Mouse (Mus musculus): ENCODE data around the gene Nav1. TPM values are rescaled to one million over a fixed set of nuclear protein-coding genes. Genes with fewer than 3 reads are reported as not detected.
A peak's percentile ranks its signal among the peaks of the same experiment; 100 is the strongest.
"Not testable (repeated sequence)": the region's sequence is repeated elsewhere in the genome, so short reads cannot be mapped to it uniquely, and the experiment has no call there.

Gene Nav1
- polyA plus RNA-seq, 1 experiment from 2014 or later: 3.5 TPM

DNA sequence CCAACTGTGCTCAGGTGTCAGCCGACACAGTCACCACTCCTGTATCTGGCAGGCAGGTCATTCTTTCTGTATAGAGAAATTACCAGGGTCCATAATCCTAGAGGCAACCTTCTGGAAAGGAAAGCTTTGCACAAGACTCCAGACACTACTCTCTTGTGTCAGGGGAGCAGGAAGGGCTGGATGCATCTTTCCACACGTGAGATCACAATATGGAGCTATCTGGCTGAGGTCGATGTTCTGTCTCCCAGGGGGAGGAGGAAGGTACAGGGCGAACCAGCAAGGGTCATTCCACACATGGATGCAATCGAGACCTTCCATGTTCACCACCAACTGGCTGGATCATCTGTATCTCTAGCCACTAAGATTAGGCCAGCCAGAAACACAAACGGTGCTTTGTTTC lies 113.2 kb downstream of the Nav1 start:
- no peak for DNase-seq (ENCODE audit: low spot score)

DNA sequence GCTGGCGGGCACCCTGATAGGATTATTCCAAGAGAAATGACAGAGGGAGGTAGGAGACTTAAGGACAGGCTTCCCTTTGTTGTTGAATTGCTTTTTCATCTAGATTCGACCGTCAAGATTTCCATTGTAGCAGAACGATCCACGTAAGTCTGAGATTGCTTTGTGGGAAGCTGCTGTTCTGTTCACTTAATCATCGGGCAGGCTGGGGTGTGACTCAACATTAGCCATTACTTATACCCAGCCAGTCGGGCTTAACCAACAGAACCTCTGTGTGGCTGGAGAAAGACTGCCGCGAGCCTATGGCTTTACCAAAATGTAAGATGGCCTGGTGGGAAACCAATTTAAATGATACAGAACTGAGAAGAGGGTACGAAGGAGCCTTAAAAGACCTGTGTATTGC lies 114.7 kb downstream of the Nav1 start:
- no peak for DNase-seq (ENCODE audit: low spot score)

DNA sequence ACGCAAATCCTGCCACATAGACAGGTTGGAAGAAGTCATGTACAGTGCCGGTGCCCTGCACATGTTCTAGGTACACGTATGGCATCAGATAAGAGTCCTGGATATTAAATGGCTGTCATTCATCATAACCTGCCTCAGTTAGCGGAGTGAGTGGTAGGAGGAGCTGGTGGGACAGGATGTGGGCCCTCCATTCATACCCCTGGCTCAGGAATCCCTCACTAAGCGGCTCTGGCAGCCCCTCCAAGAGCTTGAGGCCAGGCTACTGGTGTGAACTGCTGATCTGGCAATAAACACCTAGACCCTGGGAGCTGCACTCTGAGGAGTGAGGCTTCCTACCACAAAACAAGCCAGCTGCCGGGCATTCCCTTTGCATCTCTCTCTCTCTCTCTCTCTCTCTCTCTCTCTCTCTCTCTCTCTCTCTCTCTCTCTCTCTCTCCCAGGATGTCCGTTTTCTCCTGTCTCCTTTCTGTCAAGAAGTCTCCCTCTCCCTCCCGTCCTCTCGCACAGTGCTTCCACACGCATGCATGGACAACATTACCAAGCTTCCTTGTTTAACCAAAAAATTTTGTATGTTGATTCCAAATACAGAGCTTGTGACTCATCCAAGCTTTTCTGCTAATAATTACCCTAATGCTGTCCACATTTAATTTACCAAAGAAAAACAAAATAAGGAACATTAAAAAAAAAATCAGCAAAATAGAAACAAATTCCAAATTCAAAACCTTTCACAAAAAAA lies 116.0 kb downstream of the Nav1 start:
- DNase-seq (ENCODE audit: low spot score): no peak

DNA sequence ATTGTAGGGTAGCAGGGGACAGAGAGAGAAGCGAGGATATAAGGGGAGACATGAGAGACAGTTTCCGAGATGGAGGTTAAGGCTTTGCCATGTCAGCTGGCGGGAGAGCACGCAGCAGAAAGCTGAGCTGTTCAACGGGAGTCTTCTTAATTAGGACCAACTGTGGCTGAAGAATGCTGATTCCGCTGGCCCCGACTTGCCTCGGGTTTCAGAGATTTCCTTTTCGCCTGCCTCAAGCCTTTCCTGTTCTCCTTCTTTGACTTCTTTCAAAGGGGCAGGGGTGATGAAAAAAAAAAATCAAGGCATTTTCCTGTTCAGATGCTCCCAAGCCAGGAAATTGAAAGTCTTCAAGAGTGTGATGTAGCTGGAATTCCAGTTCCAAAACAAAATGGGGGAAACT lies 118.2 kb downstream of the Nav1 start:
- no peak for DNase-seq (ENCODE audit: low spot score)

DNA sequence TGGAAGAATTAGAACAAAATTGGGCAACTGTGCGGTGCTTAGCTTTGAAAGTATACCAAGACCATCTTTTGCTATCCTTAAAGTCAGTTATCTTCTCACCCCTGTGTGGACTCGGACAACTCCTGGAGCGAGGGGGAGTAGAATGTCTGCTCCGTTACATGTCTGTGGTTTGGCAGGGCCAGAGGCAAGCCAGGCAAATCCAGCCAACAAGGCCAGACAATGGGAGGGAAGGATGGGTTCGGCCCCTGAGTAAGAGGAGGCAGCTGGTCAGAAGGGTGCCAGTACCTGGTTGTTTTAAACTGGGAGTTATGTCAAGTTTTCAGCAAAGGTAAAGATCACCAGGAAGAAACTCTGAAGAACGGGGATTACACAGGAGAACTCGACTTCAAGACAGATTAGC lies 121.9 kb downstream of the Nav1 start:
- DNase-seq (ENCODE audit: low spot score): no peak

DNA sequence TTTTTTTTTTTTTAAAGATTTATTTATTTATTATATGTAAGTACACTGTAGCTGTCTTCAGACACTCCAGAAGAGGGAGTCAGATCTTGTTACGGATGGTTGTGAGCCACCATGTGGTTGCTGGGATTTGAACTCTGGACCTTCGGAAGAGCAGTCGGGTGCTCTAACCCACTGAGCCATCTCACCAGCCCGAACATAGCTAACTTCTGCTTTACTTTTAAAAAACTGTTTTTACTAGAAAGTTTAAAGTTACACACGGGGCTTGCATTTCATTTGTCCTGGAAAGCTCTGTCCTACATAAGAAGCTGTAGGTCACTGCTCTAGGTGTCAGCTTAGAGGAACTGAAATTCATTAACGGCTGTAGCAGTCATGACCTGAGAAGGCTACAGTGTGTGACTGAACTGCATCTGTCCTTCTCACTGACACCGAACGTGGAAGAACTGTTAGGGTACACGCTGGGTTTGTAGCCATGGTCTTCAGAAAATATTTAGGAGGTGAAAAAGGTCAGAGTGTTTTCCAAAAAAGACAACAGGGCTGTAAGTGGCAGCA lies 122.5 kb downstream of the Nav1 start:
- not testable (repeated sequence) for DNase-seq (ENCODE audit: low spot score)

DNA sequence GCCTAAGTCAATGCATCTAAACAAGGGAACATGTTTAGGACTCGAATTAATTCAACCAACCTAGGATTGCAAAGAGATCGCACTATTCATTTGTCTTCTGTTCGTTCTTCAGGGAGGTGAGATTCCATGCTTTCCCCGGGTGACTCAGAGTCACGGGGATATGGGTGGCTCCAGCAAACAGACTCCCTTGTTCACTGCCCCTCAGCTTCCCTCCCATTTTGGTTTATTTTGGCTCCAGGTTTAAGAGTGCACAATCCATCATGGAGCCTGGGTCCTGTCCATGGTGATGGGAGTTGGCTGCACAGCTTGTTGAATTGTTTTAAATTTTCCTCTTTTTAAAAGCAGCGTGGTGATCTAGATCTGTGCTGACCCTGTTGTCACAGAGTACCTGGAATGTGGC lies 123.1 kb downstream of the Nav1 start:
- DNase-seq (ENCODE audit: low spot score): no peak

DNA sequence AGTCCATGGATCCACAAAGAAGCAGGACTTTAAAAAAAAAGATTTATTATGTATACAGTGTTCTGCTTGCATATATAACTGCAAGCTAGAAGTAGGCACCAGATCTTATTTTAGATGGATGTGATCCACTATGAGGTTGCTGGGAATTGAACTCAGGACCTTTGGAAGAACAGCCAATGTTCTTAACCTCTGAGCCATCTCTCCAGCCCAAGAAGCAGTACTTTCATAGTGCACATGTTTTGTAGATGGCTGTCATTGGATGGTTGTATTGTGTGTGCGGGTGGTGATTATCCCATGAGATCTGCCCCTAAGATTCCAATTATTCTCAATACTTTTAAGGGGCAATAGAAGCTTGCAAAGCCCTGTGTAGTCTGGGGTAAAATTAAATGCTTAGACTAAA lies 124.4 kb downstream of the Nav1 start:
- DNase-seq (ENCODE audit: low spot score): no peak

DNA sequence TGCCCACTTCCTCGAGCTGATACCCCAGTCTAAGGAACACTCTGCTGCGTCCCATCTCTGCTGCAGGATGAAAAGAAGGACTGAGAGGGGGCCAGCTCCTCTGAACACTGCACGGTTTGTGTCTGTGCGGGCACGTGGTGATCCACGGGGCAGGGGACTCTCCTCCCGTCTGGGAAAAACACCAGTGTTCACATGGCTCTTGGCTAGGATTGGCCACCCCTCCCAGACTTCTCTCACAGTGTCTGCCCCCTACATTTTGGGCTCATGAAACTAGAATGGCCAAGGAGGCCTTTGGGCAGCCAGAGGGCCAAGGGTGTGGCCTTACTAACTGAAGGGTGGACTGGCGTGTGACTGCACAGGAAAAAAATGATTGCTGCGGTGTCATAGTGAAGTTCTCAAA lies 125.4 kb downstream of the Nav1 start:
- DNase-seq (ENCODE audit: low spot score): no peak

DNA sequence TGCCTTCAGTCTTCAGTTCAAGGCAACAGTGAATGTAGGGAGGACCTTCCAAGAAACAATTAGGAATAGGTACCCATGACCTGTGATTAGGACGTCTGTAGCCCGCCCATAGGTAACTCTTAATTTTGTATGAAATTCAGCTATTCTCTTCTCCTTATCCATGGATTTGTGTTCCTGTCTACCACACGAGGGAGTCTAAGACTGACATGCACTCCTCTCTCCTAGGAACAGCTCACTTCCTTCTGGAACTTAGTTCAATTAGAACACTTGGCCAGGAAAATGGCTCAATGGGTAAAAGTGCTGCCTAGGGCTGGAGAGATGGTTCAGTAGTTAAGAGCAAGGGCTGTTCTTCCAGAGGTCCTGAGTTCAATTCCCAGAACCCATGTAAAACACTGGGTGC lies 126.3 kb downstream of the Nav1 start:
- DNase-seq (ENCODE audit: low spot score): no peak

DNA sequence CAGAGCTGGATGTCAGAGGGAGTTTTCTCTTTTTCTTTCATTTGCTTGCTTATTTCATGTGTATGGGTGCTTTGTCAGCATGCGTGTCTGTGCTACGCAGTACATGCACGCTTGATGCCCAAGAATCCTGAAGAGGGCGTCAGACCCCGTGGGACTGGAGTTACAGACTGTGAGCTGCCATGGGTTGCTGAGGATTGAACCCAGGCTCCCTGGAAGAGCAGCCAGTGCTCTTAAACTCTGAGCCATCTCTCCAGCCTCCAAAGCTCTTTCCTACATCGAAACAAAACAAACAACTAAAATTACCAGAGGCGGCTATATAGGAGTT lies 131.6 kb downstream of the Nav1 start:
- DNase-seq (ENCODE audit: low spot score): no peak

DNA sequence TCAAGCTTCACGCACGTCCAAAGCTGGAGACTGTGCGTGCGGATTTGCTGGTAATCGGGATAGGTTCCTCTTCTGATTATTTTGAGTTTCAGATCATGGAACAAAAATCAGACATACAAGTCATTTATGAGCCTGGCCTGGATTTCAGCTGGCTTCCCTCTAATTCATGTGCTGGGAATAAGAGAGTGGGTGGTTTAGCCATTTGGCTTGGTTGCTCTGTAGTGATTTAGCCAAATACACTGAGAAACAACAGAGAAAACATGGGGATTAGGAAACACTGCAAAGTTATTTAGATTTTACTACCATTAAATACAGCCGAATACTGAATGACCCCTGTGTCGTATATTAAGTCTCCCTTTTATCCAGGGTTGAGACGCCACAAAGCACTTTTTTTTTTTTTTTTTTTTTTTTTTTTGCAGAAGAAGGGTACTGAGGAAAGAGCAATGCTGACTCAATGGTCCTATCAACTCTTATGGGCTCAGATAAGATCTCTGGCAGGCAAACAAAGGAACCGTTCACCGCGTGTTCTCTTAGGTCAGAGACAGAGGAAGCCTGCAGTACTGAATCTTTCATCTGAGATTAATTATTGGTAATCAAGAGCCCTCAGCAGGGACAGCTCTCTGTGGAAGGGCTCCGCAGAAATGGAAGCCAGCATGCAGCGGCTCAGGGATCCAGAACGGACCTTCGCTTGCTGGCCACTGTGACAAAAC lies 132.1 kb downstream of the Nav1 start:
- no peak for DNase-seq (ENCODE audit: low spot score)

DNA sequence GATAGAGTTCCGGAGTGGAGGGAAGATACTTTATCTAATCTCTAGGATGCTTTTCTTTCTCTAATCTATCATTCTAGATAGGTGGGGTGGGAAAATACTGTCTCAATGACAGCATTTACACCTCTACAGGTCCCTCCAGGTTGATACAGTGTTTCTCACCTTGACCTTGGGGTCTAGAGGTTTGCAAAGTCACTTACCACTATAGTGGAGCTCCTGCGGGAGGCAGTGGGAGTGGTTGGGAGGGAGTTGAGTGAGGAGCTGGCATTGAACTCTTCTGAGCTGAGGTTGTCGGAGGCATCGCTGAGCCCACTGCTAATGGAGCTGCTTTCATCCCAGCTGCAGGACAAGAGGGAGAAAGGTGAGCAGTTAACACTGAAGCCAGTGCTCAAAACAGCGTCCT lies 134.6 kb downstream of the Nav1 start:
- DNase-seq (ENCODE audit: low spot score): no peak

DNA sequence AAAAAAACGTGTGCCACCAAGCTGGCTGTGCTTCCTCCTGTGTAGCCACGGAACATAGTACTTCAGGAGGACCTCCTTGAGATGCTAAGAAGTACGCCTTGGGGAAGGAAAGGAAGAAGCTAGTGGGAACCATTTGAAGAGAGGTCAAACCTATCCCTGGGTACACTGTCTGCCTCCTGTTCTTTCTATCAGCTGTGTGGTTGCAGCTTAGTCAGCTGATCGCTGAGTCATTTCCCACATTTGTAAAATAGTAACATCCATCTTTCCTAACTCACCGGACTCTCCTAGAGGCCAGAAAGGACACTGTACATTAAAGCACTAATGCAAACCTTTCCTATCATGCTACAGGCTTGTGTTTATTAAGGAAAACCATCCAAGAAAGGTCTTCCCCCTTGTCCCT lies 135.4 kb downstream of the Nav1 start:
- DNase-seq (ENCODE audit: low spot score): no peak

DNA sequence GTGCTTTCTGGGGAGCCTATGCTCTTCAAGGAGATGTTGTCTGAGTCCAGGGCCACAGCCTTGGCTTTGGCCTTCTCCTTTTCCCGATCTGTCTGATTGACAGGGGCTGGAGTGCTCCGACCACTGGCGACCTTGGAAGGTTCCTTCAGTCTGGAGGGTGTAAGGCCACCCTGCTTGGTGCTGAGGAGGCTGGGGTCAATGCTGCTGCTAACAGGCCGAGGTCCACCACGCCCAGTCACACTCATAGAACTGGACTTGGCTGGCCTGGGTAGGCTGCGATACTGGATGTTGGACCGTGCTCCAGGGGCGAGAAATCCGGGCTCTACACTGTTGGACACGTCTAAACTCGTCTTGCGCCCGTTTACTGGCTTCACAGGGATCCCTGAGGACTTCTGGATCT lies 136.5 kb downstream of the Nav1 start:
- no peak for DNase-seq (ENCODE audit: low spot score)

DNA sequence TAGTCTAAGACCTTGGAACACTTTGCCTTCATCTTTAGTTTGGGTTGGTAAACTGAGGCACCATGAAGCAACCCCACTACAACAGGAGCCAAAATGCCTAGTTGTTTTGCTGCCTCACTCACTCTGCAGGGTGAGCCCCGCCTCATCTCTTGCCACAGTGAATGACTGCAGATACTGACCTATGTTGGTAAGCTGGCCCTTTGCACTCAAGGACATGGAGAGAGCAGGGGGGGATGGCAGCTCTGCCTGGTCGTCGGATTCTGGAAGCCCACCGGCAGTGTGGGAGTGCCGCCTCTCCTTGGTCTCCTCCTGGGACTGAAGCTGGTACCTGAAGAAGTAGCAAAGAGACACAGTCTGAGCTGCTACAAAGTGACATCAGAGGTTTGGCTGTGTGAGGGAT lies 139.6 kb downstream of the Nav1 start:
- DNase-seq (ENCODE audit: low spot score): no peak

DNA sequence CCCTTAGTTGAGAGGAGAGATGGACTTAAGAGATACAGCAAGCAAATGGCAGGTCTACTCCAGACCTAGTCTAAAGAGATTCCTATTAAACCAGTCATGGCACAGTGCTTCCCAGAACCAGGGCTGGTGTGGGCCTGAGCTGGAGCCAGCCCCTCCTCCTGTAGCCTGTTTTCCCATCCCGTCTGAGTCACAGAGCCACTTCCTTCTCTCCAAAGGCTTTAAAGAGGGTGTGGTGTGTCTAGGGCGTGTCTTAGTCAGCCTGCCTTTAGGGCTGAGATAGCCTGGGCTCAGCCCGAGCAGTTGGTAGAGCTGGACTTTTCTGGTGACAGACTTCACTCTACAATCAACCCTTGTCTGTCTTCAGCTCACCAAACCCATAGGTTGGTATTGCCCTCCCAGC lies 140.2 kb downstream of the Nav1 start:
- no peak for DNase-seq (ENCODE audit: low spot score)

DNA sequence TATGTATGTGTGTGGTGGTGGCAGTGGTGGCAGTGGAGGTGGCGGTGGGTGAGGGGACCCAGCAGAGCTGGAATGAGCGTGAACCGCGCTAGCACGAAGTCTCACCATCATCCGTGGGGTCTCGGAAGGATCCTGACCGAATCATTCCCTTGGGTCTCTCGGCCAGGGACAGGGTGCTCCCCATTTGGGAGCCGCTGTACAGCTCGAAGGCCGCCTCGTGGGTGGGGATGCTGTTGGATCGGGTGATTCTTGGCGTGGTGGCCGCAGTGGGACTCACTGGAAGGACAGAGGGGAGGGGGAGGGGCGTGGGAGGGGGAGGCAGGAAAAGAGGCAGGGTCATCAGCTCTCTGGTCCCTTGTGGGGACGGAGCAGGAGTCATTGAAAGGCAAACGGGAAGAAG lies 141.4 kb downstream of the Nav1 start:
- DNase-seq (ENCODE audit: low spot score): no peak

DNA sequence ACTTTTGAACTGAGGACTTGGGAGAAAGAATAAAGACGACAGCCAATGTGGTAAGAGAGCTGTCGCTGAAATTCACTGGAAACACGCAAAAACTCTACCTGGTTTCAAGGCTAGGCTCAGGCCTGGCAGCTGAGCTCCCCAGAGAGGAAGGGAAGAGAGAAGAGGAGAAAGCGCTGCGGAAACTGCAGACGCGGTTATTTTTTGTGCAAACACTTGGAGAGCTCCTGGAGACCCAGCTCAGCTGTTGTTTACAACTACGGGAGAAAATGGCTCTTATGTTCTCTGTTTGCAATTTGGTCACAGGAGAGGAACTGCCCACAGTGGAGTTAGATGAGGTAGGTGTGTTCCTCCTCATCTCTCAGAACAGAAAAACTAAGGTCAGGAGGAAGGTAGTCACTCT lies 144.4 kb downstream of the Nav1 start:
- no peak for DNase-seq (ENCODE audit: low spot score)

DNA sequence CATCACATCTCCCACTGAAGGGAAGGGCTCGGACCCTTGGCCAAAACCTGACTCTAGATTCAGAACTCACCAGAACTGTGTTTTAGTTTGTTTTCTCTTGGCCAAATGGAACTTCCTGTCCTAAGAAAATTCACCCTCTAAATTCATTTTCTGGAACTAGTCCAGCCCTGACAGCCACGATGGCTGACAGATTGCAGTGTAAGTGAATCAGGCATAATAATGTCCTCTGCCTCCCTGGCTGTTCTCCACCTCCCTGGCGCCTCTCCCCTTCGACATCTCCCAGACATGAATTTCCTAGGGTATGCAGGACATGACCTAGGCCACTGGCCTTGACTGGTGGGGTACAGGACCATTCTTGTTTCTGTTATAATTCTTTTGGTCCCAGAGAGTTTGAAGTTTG lies 144.8 kb downstream of the Nav1 start:
- no peak for DNase-seq (ENCODE audit: low spot score)

DNA sequence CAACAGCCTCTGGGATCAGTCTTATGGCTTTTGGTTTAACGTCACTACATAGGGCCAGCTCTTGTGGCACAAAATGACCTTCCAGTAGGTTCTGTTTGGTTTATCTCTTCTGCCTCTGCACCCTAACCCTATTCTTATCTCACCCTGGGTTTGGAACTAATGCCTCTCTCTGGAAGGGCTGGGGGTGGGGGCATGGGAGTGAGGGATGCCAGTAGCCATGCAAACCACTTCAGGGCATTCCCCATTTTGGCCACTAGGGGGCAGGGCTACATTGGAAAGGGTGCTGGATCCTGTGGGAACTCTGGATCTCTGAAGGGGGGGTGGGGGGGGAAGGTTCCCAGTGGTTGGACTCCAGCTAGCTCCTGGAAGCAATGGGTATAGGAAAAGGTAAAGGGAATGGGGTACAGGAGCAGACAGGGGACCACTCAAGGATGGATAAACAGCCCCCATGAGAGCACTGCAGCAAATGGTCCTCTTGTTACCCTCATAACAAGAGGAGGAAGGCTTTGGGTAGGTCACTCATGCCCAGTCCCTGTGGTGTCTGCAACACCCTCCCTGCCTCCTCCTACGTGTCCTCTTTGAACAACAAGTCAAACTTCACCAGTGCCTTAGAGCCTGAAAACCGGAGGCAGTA lies 145.9 kb downstream of the Nav1 start:
- DNase-seq (ENCODE audit: low spot score): peak; percentile 43

DNA sequence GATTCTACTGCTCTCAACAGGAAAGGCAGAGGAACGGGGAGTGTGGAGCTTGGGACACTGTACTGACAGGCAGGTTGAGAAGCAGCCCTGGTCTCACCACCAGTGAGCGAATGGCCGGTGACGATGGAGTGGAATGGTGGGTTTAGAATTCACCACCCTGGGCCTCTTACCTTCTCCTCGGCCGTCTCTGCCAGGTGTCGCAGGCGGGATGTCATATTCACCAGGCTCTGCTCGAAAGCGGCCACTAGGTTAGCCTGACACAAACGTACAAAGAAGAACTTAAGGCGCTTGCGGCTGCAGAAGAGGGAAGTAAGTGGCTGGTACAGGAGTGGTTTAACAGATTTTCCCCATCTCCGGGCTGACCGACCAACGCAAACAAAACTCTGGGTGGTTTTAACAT lies 146.6 kb downstream of the Nav1 start:
- no peak for DNase-seq (ENCODE audit: low spot score)

DNA sequence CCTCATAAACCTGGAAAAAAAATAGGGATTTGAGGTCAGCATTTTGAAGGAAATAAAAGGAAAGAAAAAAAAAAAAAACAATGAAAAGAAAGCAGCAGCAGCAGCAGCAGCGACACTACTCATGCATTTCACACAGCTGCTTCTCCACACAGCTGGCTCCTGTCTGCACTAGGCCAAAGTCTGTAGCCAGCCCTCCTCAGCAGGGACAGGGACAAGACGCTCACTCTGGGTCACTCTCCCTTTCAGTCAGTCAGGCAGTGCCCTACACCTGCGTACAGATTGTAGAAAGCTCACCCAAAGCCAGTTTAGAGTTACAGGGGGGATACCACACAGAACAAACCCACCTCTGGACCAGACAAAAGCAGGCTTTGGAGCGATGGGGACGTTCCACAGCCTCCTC lies 149.2 kb downstream of the Nav1 start:
- no peak for DNase-seq (ENCODE audit: low spot score)
